16 mouse cellular contexts compared by ENCODE assay signal in the genomic region with DNA sequence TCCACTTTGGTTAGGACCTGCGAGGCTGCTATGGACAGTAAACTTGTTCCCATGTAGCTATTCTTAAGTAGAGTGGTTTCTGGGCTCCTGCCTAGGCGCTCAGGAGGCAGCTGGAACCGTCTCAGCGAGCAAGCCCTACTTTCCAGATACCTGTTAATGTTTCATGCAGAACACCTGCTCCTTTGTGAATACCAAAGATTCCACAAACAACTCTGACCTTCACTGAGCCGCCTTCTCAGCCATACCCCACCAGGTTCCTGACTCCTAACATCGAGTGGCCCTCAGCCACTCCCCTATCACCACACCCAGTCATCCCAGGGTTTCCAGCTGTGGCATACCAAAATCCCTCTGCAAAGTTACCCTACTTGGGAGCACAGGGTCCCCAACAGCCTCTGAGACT. TPM values are rescaled to one million over a fixed set of nuclear protein-coding genes. Genes with fewer than 3 reads are reported as not detected.
DNase-seq lines count a peak whose midpoint lies in the region; ATAC-seq and TF ChIP-seq lines count a peak whose summit lies in the region.
"Had no signal": no experiment of that assay in that cellular context is flagged by ENCODE, and none has a peak within 500 bp of the region (broad histone marks: within the 10 kb centered on the region; RNA-seq: fewer than 3 reads in every experiment).

No protein-coding gene starts in this region.

- no peaks in the 10 kb centered on the region for H3K36me3 ChIP-seq in hindbrain, embryonic 12.5 days
- no peaks in the 10 kb centered on the region for H3K36me3 ChIP-seq in hindbrain, embryonic 16.5 days (ENCODE audit: control insufficient read depth, insufficient read depth, low read length)
- H3K36me3 ChIP-seq in midbrain, embryonic 10.5 days: no peaks in the 10 kb centered on the region
- H3K36me3 ChIP-seq in midbrain, embryonic 11.5 days (ENCODE audit: control insufficient read depth, insufficient read depth, low read length): no peaks in the 10 kb centered on the region
- H3K36me3 ChIP-seq in midbrain, postnatal 0 days (ENCODE audit: insufficient read depth, low read length): no peaks in the 10 kb centered on the region
- H3K36me3 ChIP-seq: neural tube, embryonic 15.5 days had no signal

- peaks cover 2% of the 10 kb centered on the region; the same call in 1 of the 2 replicates for H3K9me3 ChIP-seq in hindbrain, embryonic 12.5 days (replicated peaks)
- H3K9me3 ChIP-seq in hindbrain, embryonic 16.5 days (ENCODE audit: control insufficient read depth, low read length): no peaks in the 10 kb centered on the region; the same call in 1 of the 2 replicates
- no peaks in the 10 kb centered on the region; the same call in 1 of the 2 replicates for H3K9me3 ChIP-seq in midbrain, embryonic 10.5 days (replicated peaks)
- no peaks in the 10 kb centered on the region for H3K9me3 ChIP-seq in midbrain, embryonic 11.5 days (ENCODE audit: control insufficient read depth, low read length)
- H3K9me3 ChIP-seq in midbrain, postnatal 0 days (ENCODE audit: low read length): 0 out of 2 replicates have a peak, but pooled peaks cover 2% of the 10 kb centered on the region
- H3K9me3 ChIP-seq: neural tube, embryonic 15.5 days had no signal

- H3K9ac ChIP-seq in hindbrain, embryonic 12.5 days: no peak overlapping the region
- no peak overlapping the region for H3K9ac ChIP-seq in hindbrain, embryonic 16.5 days (ENCODE audit: low read depth, low read length)
- no peak overlapping the region for H3K9ac ChIP-seq in midbrain, embryonic 11.5 days (ENCODE audit: low read length)
- no peak overlapping the region for H3K9ac ChIP-seq in midbrain, postnatal 0 days (replicated peaks; ENCODE audit: low read length, poor library complexity, severe bottlenecking)
- H3K9ac ChIP-seq: neural tube, embryonic 15.5 days had no signal

- H3K27ac ChIP-seq in hindbrain, embryonic 12.5 days: peak overlapping the region; percentile 42; the same call in 1 of the 2 replicates
- H3K27ac ChIP-seq in hindbrain, embryonic 16.5 days (ENCODE audit: low read depth, low read length): no peak overlapping the region
- H3K27ac ChIP-seq in midbrain, embryonic 10.5 days (replicated peaks): peak overlapping the region; percentile 67
- H3K27ac ChIP-seq in midbrain, embryonic 11.5 days (ENCODE audit: low read depth, low read length): no peak overlapping the region
- peak overlapping the region; percentile 55; the same call in 1 of the 2 replicates for H3K27ac ChIP-seq in midbrain, postnatal 0 days (ENCODE audit: low read depth, low read length)
- no peak overlapping the region for H3K27ac ChIP-seq in gastrocnemius, adult 2 months
- H3K27ac ChIP-seq: neural tube, embryonic 15.5 days had no signal

- H3K4me2 ChIP-seq in hindbrain, embryonic 12.5 days (replicated peaks): no peak overlapping the region
- no peak overlapping the region for H3K4me2 ChIP-seq in hindbrain, embryonic 16.5 days (ENCODE audit: low read length)
- H3K4me2 ChIP-seq in midbrain, embryonic 11.5 days: no peak overlapping the region
- no peak overlapping the region for H3K4me2 ChIP-seq in midbrain, postnatal 0 days (ENCODE audit: low read depth, low read length, poor library complexity, severe bottlenecking)

- H3K4me3 ChIP-seq in hindbrain, embryonic 12.5 days: no peak overlapping the region
- H3K4me3 ChIP-seq in hindbrain, embryonic 16.5 days (ENCODE audit: low read length): no peak overlapping the region
- no peak overlapping the region for H3K4me3 ChIP-seq in midbrain, embryonic 10.5 days
- no peak overlapping the region for H3K4me3 ChIP-seq in midbrain, embryonic 11.5 days (ENCODE audit: low read depth, low read length)
- no peak overlapping the region for H3K4me3 ChIP-seq in midbrain, postnatal 0 days (ENCODE audit: low read depth, low read length)
- no peak overlapping the region for H3K4me3 ChIP-seq in gastrocnemius, adult 2 months
- H3K4me3 ChIP-seq: erythroblast, embryonic 14.5 days; neural tube, embryonic 15.5 days had no signal

- TF ChIP-seq CTCF in midbrain, postnatal 0 days (IDR thresholded peaks at IDR 0.05): no peak
- TF ChIP-seq CTCF in gastrocnemius, adult 2 months (IDR thresholded peaks at IDR 0.05): no peak

- ATAC-seq in hindbrain, embryonic 12.5 days (ENCODE audit: low FRiP score): no peak
- no peak for ATAC-seq in hindbrain, embryonic 16.5 days
- no peak for ATAC-seq in midbrain, embryonic 11.5 days (ENCODE audit: low FRiP score)
- ATAC-seq in midbrain, postnatal 0 days (ENCODE audit: low FRiP score): no peak
- ATAC-seq in erythroid progenitor cell, adult 5-6 weeks (replicated peaks; ENCODE audit: low FRiP score, poor library complexity, severe bottlenecking): no peak

- 82% methylated on average over 6 of the region's 6 CpGs for WGBS in hindbrain, embryonic 12.5 days
- 76% methylated on average over 6 of the region's 6 CpGs for WGBS in hindbrain, embryonic 16.5 days
- WGBS in midbrain, embryonic 10.5 days: 85% methylated on average over 6 of the region's 6 CpGs
- 82% methylated on average over 6 of the region's 6 CpGs for WGBS in midbrain, embryonic 11.5 days
- WGBS in midbrain, postnatal 0 days: 77% methylated on average over 6 of the region's 6 CpGs

- no peak for DNase-seq in midbrain, embryonic 10.5 days (ENCODE audit: low spot score)
- no peak for DNase-seq in midbrain, embryonic 11.5 days (ENCODE audit: low spot score, missing footprints)
- peak; percentile 27 for DNase-seq in kidney, postnatal 10 days
- no peak for DNase-seq in midbrain, postnatal 0 days (ENCODE audit: low spot score)
- no peak for DNase-seq in gastrocnemius, adult 2 months
- DNase-seq: adrenal gland, postnatal 25 days; gastrocnemius, postnatal 10 days; heart, postnatal 36 days; lung, adult 2 months; right cerebral cortex, adult 18-20 months; thymus, adult 18-20 months had no signal

- H3K4me1 ChIP-seq in hindbrain, embryonic 12.5 days: peaks cover 17% of the 10 kb centered on the region
- H3K4me1 ChIP-seq in hindbrain, embryonic 16.5 days (ENCODE audit: control insufficient read depth, insufficient read depth, low read depth, low read length): peaks cover 5% of the 10 kb centered on the region
- H3K4me1 ChIP-seq in midbrain, embryonic 10.5 days: peaks cover 25% of the 10 kb centered on the region
- peaks cover 16% of the 10 kb centered on the region for H3K4me1 ChIP-seq in midbrain, embryonic 11.5 days (ENCODE audit: control insufficient read depth, insufficient read depth, low read length)
- H3K4me1 ChIP-seq in midbrain, postnatal 0 days (ENCODE audit: insufficient read depth, low read length): peaks cover 13% of the 10 kb centered on the region; the same call in 1 of the 2 replicates

- intact Hi-C loops in gastrocnemius, adult 2 months (cut with DNase I): no loop called here

- no peaks in the 10 kb centered on the region for H3K27me3 ChIP-seq in hindbrain, embryonic 12.5 days
- H3K27me3 ChIP-seq in hindbrain, embryonic 16.5 days (replicated peaks; ENCODE audit: control insufficient read depth, insufficient read depth, low read length): no peaks in the 10 kb centered on the region
- H3K27me3 ChIP-seq in midbrain, embryonic 10.5 days (ENCODE audit: low read depth, poor library complexity, severe bottlenecking): no peaks in the 10 kb centered on the region; the same call in 1 of the 2 replicates
- H3K27me3 ChIP-seq in midbrain, embryonic 11.5 days (ENCODE audit: control insufficient read depth, insufficient read depth, low read length): no peaks in the 10 kb centered on the region
- no peaks in the 10 kb centered on the region for H3K27me3 ChIP-seq in midbrain, postnatal 0 days (ENCODE audit: insufficient read depth, low read length)
- H3K27me3 ChIP-seq: neural tube, embryonic 15.5 days had no signal

RNA-seq across cellular contexts. Expression of gene Aktip, which starts 29.6 kb away (rescaled TPM):
- polyA plus RNA-seq in hindbrain, embryonic 12.5 days (2016; fragmentation: Nextera tagmentation; extraction: Ambion mirVana): 88.9 and 92.1 TPM in 2 replicates
- polyA plus RNA-seq in hindbrain, embryonic 16.5 days (2015; fragmentation: Nextera tagmentation; extraction: Ambion mirVana): 135 and 140 TPM in 2 replicates
- polyA plus RNA-seq in midbrain, embryonic 10.5 days (2016; fragmentation: Nextera tagmentation; extraction: Ambion mirVana): 79.2 and 92.9 TPM in 2 replicates
- polyA plus RNA-seq in midbrain, embryonic 11.5 days (2014; fragmentation: Nextera tagmentation; extraction: Ambion mirVana): 94.6 and 96.4 TPM in 2 replicates
- total RNA-seq in midbrain, postnatal 0 days (2014; rRNA removed): 133 and 163 TPM in 2 replicates
- 133 and 134 TPM in 2 replicates for polyA plus RNA-seq in midbrain, postnatal 0 days (2015; fragmentation: Nextera tagmentation; extraction: Ambion mirVana)
- total RNA-seq in gastrocnemius, adult 2 months (2021): 10 to 100 TPM; 51.7 to 54.2 TPM
- total RNA-seq in erythroid progenitor cell, adult 5-6 weeks (2015; ENCODE audit: low replicate concordance): 2.2 and 3.4 TPM in 2 replicates
- total RNA-seq in erythroid progenitor cell, adult 5-6 weeks (2017; ENCODE audit: low replicate concordance): 0.23 and 3.9 TPM in 2 replicates
- polyA plus RNA-seq: erythroblast, embryonic 14.5 days had no signal

Comparison
In these comparisons a context has a peak if more than half of its experiments do, and no peak if none do; other contexts are left out.
1. H3K27ac ChIP-seq: peak in hindbrain, embryonic 12.5 days (single experiment), midbrain, embryonic 10.5 days (single experiment) and midbrain, postnatal 0 days (single experiment); none in hindbrain, embryonic 16.5 days (single experiment), midbrain, embryonic 11.5 days (single experiment) and gastrocnemius, adult 2 months (single experiment).